Mouse (Mus musculus): ENCODE measurements at regions not wholly inside any gene's neighbourhood (a gene's known extent, or its start where the extent isn't known, plus 50 kb on each side); places are given as distances from the start of the nearest gene placed in this dataset.
"Not testable (repeated sequence)": the region's sequence is repeated elsewhere in the genome, so short reads cannot be mapped to it uniquely, and the experiment has no call there.

DNA sequence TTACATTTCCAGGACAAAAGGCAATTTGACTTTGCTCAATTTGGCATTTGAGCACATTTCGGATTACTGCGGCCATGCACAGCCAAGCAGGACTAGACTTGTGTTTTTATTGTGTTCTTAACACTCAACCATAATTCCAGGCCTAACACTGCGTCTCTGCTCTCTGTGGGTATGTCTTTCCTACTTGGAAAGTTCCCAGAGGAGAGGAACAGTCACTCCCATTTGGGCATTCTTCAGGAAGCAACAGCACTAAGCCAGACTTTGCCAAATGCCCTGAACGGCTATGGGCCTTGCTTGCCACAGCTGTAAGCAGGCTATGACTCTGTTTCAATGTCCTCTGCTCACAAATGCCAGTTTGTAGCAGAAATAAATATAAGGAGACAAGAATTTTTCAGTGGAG is 56.5 kb upstream of the Pdk3 start:
- peak; percentile 9 for DNase-seq

DNA sequence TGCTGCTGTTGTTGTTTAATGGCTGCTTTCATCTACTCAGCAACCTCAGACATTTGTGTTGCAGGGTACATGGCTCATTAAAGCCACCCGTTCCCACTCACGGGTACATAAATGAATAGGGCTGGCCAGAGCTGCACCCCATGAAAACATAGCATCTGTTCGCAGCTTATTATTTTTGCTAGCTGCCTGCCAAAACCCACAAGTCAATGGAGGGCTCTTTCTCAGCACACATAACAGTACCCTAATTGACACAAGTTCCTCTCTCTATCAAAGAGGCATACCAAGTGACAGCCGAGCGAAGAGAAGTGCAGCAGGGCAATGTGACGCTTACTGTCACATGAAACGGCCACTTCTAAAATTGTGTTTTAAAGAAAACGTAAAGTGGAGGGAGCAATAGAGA is 57.0 kb upstream of the Pdk3 start:
- DNase-seq, result peak; percentile 10

DNA sequence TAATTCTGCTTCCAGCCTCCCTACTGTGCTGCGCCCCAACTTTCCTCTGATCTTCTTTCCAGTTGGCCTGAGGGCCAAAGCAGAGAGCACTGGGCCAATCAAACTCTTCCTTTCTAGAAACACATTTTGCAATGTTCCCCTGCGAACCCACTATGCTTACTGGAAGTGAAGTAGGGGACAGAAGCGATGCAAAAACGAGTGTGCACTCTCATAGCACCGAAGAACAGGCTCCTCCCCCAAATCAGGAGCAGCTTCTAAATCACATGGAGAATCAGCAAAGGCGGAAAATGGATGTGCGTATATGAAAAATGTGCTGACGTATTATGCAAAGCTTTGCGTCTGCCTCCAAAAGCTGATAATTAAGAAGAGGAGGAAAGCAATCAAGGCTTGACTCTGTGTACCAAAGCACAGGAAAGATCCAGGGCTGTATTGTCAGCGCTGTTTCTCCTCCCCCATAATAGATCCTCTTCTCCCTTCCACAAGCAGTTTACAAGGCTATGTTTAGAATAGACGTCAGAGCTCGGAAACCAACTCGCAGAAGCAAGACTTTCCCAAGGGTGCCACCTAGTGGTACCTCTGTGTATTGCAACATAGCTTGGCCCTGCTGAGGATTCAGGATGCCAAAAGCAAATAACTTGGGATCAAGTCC is 57.5 kb upstream of the Pdk3 start:
- DNase-seq, result peak; percentile 79

DNA sequence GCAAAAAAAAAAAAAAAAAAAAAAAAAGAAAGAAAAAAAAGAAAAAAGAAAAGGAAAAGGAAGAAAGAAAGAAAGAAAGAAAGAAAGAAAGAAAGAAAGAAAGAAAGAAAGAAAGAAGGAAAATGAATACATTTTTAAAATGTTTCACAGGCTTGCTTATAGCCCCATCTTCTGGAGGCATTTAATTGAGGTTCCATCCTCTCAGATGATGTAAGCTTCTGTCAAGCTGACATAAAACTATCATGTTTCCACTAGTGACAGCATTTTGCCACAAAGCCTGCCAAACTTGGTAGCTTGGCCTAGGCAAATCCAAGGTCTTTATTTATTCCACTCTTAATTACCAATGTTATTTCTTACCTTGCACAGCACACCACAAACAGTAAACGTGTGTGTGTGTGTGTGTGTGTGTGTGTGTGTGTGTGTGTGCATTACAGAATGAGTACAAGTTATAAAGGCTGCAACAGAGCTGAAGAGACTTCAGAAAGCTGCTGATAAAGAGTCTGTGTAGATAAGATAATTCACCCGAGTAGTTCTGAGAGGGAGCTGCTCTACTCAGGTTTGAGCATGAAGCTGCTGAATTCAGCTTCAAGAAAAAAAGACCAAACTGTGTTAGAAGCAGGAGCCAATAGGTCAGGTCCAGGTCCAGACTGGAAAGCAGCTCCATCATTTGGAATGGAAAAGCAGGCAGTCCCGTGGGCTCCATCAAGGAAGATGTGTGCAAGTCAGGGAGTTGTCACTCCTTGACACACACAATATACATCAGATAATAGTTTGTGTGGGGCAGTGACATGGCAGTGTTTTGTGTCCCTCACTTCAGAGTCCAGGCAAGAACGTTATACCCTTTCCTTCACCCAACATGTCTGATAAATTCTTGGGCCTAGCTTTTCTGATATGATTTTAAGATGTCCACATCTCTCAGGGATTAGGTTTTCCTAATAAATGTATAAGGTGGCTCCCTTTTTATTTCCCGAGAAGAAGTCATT is 65.1 kb upstream of the Pdk3 start:
- no peak for DNase-seq

DNA sequence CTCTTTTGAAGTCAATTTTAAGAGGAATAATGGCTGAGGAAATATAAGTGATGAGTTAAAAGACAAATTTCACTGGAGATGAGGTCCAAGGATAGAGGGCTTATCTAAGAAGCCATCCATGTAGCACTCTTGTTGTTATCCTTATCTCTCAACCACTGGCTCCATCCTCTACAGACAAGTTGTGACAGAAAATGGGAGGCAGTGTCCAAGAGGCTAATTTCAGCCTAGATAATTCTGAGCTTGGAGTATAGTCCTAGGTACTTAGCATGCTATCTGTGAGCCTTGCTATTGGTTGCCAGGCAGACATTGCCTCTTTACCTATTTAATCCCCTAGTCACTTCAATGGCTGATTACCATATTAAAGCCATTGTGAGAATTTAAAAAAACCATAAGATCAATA is 65.2 kb upstream of the AU015836 start:
- no peak for DNase-seq

DNA sequence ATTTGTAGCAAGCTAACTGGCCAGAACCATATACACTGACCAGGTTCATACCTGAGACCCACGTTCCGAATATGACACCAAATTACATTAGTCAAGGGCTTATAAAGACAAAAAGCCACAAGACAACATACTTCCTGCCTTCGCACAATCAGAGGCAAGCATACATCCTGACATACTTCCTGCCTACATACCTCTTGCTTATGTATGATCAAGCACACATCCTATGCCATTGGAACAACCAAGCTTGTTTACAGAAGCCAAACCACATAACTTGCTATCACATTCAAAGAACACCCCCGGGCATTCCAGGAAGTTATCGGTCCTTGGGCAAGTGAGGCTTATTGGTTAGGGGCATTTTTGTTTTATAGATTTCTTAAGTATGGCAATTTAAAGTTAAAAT is 62.9 kb upstream of the AU015836 start:
- no peak for DNase-seq

DNA sequence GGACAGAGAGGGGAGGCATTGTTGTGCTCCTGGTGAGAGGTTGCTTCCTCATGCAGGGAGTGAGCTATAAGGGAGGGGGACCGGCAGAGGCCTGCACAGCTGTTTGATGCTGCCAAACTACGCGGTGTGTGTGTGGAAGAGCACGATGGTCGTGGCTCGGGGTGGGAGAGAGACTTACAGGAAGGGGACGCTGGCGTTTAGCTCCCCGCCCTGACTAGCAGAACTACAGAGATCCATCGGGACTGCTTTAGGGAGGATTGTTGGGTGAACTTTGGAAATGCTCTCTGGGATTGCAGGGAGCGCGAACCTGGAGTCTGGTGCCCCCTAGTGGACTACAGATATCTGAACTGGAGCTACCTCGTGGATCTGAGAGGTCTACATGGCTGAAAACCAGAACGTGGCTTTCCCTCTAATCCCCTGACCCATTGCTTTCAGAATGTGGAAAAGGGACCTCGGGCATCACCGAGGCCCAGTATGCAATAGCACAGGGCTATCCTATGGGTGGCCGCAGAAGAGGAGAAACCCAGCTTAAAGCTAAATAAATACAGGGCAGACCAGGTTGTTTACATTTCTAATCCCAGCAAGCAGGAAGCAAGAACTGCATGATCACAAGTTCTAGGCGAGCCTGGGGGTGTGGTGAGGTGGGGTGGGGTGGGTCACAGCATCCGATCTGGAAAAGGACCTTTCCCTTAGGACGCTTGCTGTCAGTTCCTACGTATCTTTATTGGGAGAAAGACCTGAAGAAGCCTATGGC is 57.2 kb upstream of the AU015836 start:
- DNase-seq, result peak; percentile 25

DNA sequence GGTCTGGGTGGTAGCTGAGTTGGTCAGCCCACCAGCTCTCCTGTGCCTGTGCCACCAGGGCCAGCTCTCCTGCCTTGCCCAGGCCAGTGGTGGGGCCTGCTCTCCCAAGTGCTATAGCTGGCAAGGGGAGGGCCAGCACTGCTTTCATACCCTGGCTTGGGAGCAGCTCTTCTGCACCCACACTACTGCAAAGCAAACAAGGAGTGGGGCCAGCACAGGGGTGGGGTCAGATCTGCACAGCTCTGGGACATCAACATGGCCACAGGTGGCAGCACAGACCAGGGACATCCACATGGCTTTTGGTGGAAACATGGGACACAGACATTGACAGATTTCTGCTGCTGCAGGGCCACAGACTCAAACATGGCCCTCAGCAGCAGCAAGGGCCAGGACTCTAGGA is 52.9 kb upstream of the AU015836 start:
- DNase-seq, result no peak

DNA sequence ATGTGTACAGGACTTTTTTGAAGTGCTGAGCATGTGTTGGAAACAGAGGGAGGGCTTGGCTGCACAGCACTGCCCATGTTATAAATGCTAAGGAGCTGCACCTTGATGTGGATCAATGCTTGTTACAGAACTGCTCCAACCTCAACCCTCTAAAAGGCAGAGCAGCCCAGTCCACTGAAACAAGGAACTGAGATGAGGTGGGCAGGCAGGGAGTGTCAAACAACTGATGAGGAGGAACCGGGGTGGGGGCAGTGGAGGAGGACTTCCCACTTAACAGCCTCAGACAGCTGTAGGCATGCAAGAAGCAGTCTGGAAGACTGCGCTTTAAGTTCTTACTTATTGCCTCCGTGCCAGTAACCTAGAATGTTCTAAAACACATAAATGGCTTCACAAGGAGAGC is 51.1 kb upstream of the AU015836 start:
- DNase-seq, result not testable (repeated sequence)
